Mouse (Mus musculus): Measurements from ENCODE around the gene Hs1bp3. TPM values are rescaled to one million over a fixed set of nuclear protein-coding genes. Genes with fewer than 3 reads are reported as not detected.

Hs1bp3 gene
- polyA plus RNA-seq, 1 experiment from 2014 or later = 18.9 TPM

DNA sequence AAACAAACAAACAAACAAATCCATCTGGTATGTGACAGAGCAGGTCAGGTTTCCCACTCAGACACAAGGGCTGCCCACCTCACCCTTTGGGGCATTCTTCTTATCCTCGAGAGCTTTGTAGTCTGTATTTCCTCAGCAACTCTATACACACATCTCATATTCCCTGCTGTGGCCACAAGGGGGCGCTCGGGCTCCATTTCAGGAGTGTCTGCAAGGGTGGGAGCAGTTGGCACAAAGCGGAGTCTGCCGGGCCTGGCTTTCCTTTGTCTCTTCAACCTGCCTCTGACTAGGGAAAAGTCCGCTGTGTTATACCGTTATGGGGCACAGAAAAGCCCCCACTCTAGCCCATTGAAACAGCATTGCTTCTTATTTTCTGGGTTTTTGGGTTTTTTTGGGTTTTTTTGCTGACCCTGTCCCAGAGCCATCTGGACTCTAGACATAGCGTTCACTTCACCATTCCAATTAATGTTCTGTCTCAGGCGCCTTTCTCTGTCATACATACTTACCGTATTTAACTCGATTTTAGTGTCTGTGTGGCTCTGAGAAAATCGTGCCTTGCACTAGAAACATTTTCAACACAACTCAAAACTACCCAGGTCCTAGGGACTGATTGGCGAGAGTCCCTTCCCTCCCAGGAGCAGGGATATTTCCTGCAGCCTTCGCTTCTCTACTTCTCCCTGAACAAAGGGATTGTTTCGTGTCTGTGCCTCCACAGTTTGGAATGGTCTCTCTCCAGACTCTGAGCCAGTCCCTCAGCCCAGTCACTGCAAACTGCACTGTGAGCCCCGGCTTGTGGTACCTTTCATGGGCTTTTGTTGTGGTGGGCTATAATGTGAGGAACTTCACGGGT is 13.8 kb downstream of the Hs1bp3 start:
- WGBS = 31% methylated on average over 17 of the region's 17 CpGs
- H3K27ac ChIP-seq (replicated peaks) = peak overlapping the region; percentile 17; the same call in 1 of the 2 replicates

GRCm38 (mm10) chr12:8327675-8328053 is 14.4 kb downstream of the Hs1bp3 start:
- Histone ChIP-seq H3K36me3 (peaks cover 24% of the 10 kb centered on the region), H3K9me3 (replicated peaks) (no peaks in the 10 kb centered on the region), H3K4me1 (peaks cover 16% of the 10 kb centered on the region), H3K9ac (no peak overlapping the region), H3K4me2 (replicated peaks) (no peak overlapping the region), H3K27ac (replicated peaks) (peak overlapping the region; percentile 17; the same call in 1 of the 2 replicates), H3K27me3 (no peaks in the 10 kb centered on the region), H3K4me3 (replicated peaks) (no peak overlapping the region)
- WGBS = 67% methylated on average over 1 of the region's 1 CpGs
- ATAC-seq (ENCODE audit: insufficient number of reproducible peaks, low FRiP score, low TSS enrichment, low read depth) = no peak

More for the DNA sequence above, 13.8 kb downstream of the Hs1bp3 start:
- no peak overlapping the region for H3K4me2 ChIP-seq (replicated peaks)
- peak; percentile 83 for ATAC-seq (ENCODE audit: insufficient number of reproducible peaks, low FRiP score, low TSS enrichment, low read depth)
- peaks cover 16% of the 10 kb centered on the region for H3K4me1 ChIP-seq
- H3K9ac ChIP-seq = no peak overlapping the region
- H3K36me3 ChIP-seq = peaks cover 30% of the 10 kb centered on the region
- H3K4me3 ChIP-seq (replicated peaks) = no peak overlapping the region
- no peaks in the 10 kb centered on the region for H3K27me3 ChIP-seq
- no peaks in the 10 kb centered on the region for H3K9me3 ChIP-seq (replicated peaks)

DNA sequence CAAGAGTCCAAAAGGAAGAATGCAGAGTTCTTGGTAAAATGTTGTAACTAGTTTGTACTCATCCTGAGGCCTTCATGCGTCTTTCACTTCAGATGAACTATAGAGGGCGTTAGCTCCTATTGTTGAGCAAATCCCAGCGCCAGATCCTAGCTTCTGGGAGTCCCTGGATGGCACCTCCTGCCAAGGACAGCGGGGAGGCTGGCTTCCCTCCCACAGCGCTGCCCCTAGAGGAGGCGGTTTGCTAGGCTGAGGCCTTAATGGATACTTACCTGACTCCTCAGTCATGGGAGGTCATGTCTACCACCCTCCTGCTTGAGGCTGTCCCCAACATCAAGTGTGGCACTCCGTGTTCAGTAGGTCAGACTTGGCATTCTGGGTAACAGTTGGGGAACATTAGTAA is 16.0 kb downstream of the Hs1bp3 start:
- peaks cover 16% of the 10 kb centered on the region for H3K4me1 ChIP-seq
- H3K4me3 ChIP-seq (replicated peaks) = no peak overlapping the region
- H3K27me3 ChIP-seq = no peaks in the 10 kb centered on the region
- H3K9ac ChIP-seq = no peak overlapping the region
- H3K36me3 ChIP-seq = peaks cover 24% of the 10 kb centered on the region
- no peak overlapping the region for H3K4me2 ChIP-seq (replicated peaks)
- no peak for ATAC-seq (ENCODE audit: insufficient number of reproducible peaks, low FRiP score, low TSS enrichment, low read depth)
- H3K9me3 ChIP-seq (replicated peaks) = no peaks in the 10 kb centered on the region
- WGBS = 91% methylated on average over 7 of the region's 7 CpGs
- no peak overlapping the region for H3K27ac ChIP-seq (replicated peaks)

- Histone ChIP-seq H3K9me3 (replicated peaks) (no peaks in the 10 kb centered on the region), H3K4me1 (peaks cover 16% of the 10 kb centered on the region), H3K9ac (no peak overlapping the region), H3K4me3 (replicated peaks) (no peak overlapping the region), H3K36me3 (peaks cover 28% of the 10 kb centered on the region), H3K4me2 (replicated peaks) (no peak overlapping the region), H3K27ac (replicated peaks) (no peak overlapping the region), H3K27me3 (no peaks in the 10 kb centered on the region)
- 56% methylated on average over 14 of the region's 14 CpGs for WGBS
- ATAC-seq (ENCODE audit: insufficient number of reproducible peaks, low FRiP score, low TSS enrichment, low read depth) = no peak
These were observed 18.4 kb downstream of the Hs1bp3 start for GRCm38 (mm10) chr12:8331489-8332173.

GRCm38 (mm10) chr12:8332174-8332542 is 18.9 kb downstream of the Hs1bp3 start:
- WGBS = 67% methylated on average over 5 of the region's 5 CpGs
- H3K27ac ChIP-seq (replicated peaks) = no peak overlapping the region
- H3K9me3 ChIP-seq (replicated peaks) = no peaks in the 10 kb centered on the region
- peaks cover 34% of the 10 kb centered on the region for H3K36me3 ChIP-seq
- H3K9ac ChIP-seq = no peak overlapping the region
- no peak overlapping the region for H3K4me2 ChIP-seq (replicated peaks)
- peaks cover 14% of the 10 kb centered on the region for H3K4me1 ChIP-seq
- H3K4me3 ChIP-seq (replicated peaks) = no peak overlapping the region
- H3K27me3 ChIP-seq = no peaks in the 10 kb centered on the region
- ATAC-seq (ENCODE audit: insufficient number of reproducible peaks, low FRiP score, low TSS enrichment, low read depth) = no peak

DNA sequence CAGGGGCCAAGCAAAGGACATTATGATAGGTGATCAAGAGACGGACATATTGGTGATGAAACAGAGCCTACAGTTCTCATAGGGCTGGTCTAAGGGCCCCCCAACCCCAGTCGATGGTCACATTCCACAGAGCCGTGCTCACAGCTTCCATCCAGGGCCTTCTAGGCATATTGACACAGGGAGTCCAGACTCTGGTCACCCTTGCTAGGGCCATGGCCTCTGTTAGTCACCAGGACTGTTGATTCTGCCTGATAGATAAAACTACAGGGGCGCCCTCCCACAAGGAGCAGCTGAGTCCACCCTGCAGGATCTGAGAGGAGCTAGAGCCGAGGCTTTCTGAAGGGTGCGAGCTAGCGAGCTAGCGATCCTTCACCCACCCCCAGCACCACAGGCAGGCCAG is 20.4 kb downstream of the Hs1bp3 start:
- no peak overlapping the region for H3K4me3 ChIP-seq (replicated peaks)
- no peak overlapping the region for H3K27ac ChIP-seq (replicated peaks)
- no peak for ATAC-seq (ENCODE audit: insufficient number of reproducible peaks, low FRiP score, low TSS enrichment, low read depth)
- 90% methylated on average over 8 of the region's 8 CpGs for WGBS
- H3K4me1 ChIP-seq = peaks cover 21% of the 10 kb centered on the region
- H3K36me3 ChIP-seq = peaks cover 35% of the 10 kb centered on the region
- H3K4me2 ChIP-seq (replicated peaks) = no peak overlapping the region
- no peak overlapping the region for H3K9ac ChIP-seq
- H3K9me3 ChIP-seq (replicated peaks) = no peaks in the 10 kb centered on the region
- no peaks in the 10 kb centered on the region for H3K27me3 ChIP-seq

DNA sequence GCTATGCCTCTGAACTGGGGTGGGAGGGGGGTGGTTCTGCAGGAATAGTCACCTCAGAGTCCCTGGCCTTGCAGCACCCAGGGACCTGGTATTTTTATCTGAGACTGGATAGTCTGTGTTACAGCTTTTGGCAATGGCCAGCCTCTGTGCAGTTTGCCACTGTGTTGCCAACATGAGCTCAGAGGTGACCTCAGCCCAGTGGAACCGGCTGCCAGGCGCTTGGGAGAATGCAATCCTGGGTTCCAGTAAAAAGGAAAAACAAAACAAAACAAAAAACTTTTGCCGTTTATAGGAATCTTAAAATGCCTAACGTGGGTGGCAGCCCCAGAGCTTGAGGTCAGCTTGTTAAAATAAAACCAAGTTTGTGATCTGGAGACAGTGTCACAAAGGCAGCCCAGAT is 21.0 kb downstream of the Hs1bp3 start:
- Histone ChIP-seq H3K27me3 (no peaks in the 10 kb centered on the region), H3K4me1 (peaks cover 26% of the 10 kb centered on the region), H3K9me3 (replicated peaks) (no peaks in the 10 kb centered on the region), H3K4me2 (replicated peaks) (no peak overlapping the region), H3K4me3 (replicated peaks) (no peak overlapping the region), H3K9ac (no peak overlapping the region), H3K27ac (replicated peaks) (no peak overlapping the region), H3K36me3 (peaks cover 36% of the 10 kb centered on the region)
- 87% methylated on average over 4 of the region's 4 CpGs for WGBS
- no peak for ATAC-seq (ENCODE audit: insufficient number of reproducible peaks, low FRiP score, low TSS enrichment, low read depth)

- H3K9me3 ChIP-seq (replicated peaks) = no peaks in the 10 kb centered on the region
- H3K27me3 ChIP-seq = no peaks in the 10 kb centered on the region
- H3K9ac ChIP-seq = no peak overlapping the region
- peaks cover 26% of the 10 kb centered on the region for H3K4me1 ChIP-seq
- peaks cover 36% of the 10 kb centered on the region for H3K36me3 ChIP-seq
- 94% methylated on average over 2 of the region's 2 CpGs for WGBS
- H3K4me2 ChIP-seq (replicated peaks) = no peak overlapping the region
- H3K4me3 ChIP-seq (replicated peaks) = no peak overlapping the region
- H3K27ac ChIP-seq (replicated peaks) = no peak overlapping the region
- ATAC-seq (ENCODE audit: insufficient number of reproducible peaks, low FRiP score, low TSS enrichment, low read depth) = no peak
These were observed 22.3 kb downstream of the Hs1bp3 start for GRCm38 (mm10) chr12:8335503-8335902.

- no peak for ATAC-seq (ENCODE audit: insufficient number of reproducible peaks, low FRiP score, low TSS enrichment, low read depth)
- peaks cover 37% of the 10 kb centered on the region for H3K36me3 ChIP-seq
- H3K4me1 ChIP-seq = peaks cover 20% of the 10 kb centered on the region; the same call in 1 of the 2 replicates
- WGBS = 87% methylated on average over 10 of the region's 10 CpGs
- H3K4me2 ChIP-seq (replicated peaks) = no peak overlapping the region
- H3K9me3 ChIP-seq (replicated peaks) = no peaks in the 10 kb centered on the region
- no peak overlapping the region for H3K9ac ChIP-seq
- no peak overlapping the region for H3K27ac ChIP-seq (replicated peaks)
- H3K4me3 ChIP-seq (replicated peaks) = no peak overlapping the region
- H3K27me3 ChIP-seq = no peaks in the 10 kb centered on the region
These were observed 23.5 kb downstream of the Hs1bp3 start for GRCm38 (mm10) chr12:8336601-8337285.

- no peak overlapping the region for H3K4me3 ChIP-seq (replicated peaks)
These were observed 24.2 kb downstream of the Hs1bp3 start for GRCm38 (mm10) chr12:8337286-8338060.

More at GRCm38 (mm10) chr12:8337286-8338060, 24.2 kb downstream of the Hs1bp3 start:
- H3K27ac ChIP-seq (replicated peaks) = no peak overlapping the region
- H3K9me3 ChIP-seq (replicated peaks) = no peaks in the 10 kb centered on the region
- H3K4me1 ChIP-seq = peaks cover 18% of the 10 kb centered on the region; the same call in 1 of the 2 replicates
- ATAC-seq (ENCODE audit: insufficient number of reproducible peaks, low FRiP score, low TSS enrichment, low read depth) = no peak; the same call in 1 of the 2 replicates
- no peak overlapping the region for H3K9ac ChIP-seq
- H3K27me3 ChIP-seq = no peaks in the 10 kb centered on the region
- no peak overlapping the region for H3K4me2 ChIP-seq (replicated peaks)
- 66% methylated on average over 12 of the region's 12 CpGs for WGBS
- peaks cover 44% of the 10 kb centered on the region for H3K36me3 ChIP-seq

Measured in embryonic facial prominence, embryonic 15.5 days (tissue).